Mouse (Mus musculus): ENCODE data around the gene Sept9. TPM values are rescaled to one million over a fixed set of nuclear protein-coding genes. Genes with fewer than 3 reads are reported as not detected.

Sept9 gene
- polyA plus RNA-seq, 2 experiments from 2014 or later: 265 to 345 TPM

- ATAC-seq: no peak
These were observed 190.5 kb downstream of the Sept9 start for GRCm38 (mm10) chr11:117390001-117390402.

- no peak for ATAC-seq
These were observed 191.5 kb downstream of the Sept9 start for GRCm38 (mm10) chr11:117390774-117391534.

DNA sequence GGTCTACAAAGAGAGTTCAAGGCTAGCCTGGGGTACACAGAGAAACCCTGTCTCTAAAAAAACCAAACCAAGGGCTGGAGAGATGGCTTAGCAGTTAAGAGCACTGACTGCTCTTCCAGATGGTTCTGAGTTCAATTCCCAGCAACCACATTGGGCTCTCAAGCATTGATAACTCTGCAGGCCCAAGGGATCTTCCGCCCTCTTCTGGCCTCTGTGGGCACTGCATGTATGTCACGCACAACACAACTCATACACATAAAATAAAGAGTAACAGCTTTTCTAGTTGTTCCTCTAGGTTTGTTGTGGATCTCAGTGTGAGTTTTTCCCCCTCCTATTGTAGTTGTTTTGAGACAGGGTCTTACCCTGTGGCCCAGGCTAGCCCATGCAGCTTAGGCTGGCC lies 192.8 kb downstream of the Sept9 start:
- no peak for ATAC-seq

DNA sequence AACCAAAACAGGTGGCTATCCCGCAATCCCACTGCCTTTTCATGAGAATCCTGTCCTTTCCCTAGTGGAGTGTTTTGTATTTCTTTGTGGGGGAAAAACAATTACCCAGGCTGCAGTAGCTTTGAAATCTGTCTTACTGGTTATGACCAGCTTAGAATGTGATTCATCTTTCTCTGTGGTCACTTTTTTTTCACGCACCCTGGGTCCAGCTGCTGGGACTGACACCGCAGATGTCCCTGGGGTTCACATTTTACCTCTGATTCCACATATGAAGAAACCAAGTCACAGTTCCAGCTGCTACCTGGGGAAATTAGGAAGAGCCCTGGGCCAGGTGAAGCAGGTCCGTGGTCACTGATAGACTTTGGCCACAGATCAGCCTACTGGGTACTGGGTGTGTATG lies 194.3 kb downstream of the Sept9 start:
- ATAC-seq: no peak

GRCm38 (mm10) chr11:117394230-117395137 lies 195.0 kb downstream of the Sept9 start:
- no peak for ATAC-seq

GRCm38 (mm10) chr11:117395228-117395627 lies 195.8 kb downstream of the Sept9 start:
- ATAC-seq: no peak

DNA sequence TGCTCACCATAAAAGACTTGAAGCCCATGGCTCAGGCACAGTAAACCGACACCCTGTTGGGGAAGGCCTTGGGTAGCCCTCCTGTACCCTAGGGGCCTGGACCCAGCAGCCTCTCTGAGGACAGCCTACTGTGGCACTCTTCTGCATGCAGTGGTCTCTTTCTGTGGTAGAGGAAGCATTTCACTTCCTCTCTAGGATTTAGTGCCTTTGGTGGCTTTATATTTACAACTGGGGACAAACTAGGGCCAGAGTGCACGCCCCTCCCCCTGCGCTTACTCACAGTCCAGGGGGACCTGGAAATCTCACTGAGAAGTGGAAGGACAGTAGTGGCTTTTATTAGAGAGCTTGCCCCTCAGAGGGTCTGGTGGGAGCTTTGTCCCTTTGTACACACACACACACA lies 197.5 kb downstream of the Sept9 start:
- ATAC-seq: no peak

DNA sequence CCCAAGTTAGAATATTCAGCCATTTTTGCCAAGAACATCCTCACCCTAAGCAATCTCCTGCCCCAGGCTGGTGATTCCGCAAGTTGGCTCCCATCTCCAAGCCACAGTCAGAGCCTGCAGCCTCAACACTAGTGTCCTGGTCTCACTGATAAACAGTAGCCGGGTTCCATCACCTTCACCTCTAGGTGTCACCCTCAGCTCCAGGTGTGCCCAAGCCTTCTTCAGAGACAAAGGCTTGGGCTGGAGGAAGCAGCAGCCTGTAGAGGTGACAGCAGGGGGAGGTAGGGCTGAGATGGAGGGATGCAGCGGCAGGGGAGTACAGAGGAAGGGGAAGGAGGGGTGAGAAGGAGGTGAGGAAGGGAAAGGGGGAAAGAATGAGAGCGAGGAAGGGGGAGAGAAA lies 198.3 kb downstream of the Sept9 start:
- ATAC-seq: no peak

GRCm38 (mm10) chr11:117398191-117398590 lies 198.7 kb downstream of the Sept9 start:
- ATAC-seq: no peak

DNA sequence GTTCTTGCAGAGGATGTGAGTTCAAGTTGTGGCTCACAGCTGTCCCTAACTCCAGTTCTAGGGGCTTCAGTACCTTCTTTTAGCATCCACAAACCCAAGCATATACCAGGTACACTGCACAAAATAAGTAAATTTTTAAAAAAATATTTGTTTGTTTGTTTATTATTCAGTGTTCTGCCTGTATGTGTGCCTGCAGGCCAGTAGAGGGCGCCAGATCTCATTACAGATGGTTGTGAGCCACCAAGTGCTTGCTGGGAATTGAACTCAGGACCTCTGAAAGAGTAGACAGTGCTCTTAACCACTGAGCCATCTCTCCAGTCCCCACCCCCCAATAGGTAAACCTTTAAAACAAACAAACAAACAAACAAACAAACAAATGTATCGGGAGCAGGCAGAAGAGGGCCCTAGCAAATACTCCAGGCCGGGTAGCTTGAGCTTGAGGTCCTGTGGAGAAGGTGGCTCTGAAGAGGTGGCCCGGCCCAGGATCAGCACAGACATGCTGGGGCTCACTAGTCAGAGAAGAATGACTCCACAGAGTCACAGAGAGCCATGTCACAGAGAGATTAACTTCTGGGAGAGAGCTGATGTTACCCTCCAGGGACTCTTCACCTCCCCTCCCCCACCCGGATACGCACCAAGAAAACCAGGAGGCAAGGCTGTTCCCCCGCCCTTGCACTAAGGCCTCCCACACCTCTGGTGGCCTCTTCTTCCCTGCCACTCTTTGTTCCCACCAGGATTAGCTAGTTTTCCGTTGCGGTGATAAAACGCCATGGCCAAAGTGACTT lies 202.3 kb downstream of the Sept9 start:
- ATAC-seq: no peak

DNA sequence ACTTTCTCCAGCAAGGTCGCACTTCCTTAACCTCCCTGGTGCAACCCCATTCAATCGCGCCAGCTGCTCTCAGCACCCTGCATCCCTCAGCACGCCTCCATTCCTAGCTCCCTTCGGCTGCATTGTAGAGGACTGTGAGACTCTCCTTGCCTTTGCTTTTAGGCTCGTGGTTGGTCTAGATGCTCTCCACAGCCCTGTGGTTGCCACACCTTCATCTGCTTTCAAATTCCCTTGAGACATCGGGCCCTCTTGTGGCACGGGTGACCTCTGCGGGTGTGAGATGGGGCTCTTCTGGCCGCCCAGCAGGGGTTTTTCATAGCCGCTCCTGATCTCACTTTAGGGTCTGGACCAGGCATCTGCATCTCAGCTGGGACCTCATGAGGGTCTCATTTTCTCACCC lies 203.1 kb downstream of the Sept9 start:
- no peak for ATAC-seq

- ATAC-seq: no peak
These were observed 203.6 kb downstream of the Sept9 start for GRCm38 (mm10) chr11:117403073-117403472.

DNA sequence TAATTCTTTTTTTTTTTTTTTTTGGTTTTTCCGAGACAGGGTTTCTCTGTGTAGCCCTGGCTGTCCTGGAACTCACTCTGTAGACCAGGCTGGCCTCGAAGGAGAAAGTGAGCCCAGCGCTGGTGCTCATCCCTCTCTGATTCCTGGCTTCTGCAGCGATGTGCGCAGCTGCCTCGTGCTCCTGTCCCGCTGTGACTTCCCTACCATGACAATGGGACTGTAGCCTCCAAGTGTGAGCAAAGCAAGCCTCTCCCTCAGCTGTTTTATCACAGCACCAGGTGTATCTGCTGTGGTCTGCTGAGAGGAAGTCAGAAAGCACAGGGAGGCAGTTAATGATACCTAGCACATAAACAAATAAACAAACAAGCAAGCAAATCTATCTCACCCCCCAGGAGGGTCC lies 204.3 kb downstream of the Sept9 start:
- ATAC-seq: no peak

- no peak for ATAC-seq
These were observed 207.2 kb downstream of the Sept9 start for GRCm38 (mm10) chr11:117406711-117407110.

GRCm38 (mm10) chr11:117407196-117407595 lies 207.7 kb downstream of the Sept9 start:
- ATAC-seq: no peak

DNA sequence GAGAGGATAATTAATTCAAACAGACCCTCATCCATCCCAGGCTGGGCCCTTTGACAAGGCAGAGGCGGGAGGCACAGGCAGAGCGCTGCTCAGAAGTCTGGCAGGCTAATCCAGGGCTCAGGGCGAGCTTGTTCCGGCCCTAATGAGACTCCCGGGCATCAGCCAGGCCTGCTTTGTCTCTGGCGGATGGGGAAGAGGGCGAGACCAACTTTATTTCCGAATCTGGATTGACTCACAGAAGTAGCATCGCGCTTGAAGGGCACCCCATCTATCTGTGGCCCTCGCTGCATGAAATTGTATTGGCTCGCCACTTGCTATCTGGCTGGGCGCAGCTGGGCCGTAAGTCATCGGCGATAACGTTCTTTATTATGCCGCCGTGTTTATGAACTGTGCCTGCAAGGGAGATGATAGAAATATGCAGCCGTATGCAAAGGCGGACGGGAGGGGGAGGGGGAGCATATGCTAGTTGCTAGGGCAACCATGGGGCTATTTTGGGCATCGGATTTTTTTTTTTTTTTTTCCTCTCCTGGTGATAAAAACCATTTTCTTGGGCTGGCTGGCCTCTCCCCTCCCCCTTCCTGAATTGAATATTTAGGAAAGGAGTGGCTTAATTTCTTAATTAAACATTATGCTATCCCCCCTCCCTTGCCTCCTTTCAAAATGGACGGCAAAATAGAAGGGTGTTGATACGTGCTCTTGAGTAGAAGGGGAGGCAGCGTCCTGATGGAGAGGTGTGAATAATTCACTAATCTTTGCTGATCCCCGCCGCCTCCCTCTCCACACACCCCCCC lies 208.4 kb downstream of the Sept9 start:
- ATAC-seq: no peak

DNA sequence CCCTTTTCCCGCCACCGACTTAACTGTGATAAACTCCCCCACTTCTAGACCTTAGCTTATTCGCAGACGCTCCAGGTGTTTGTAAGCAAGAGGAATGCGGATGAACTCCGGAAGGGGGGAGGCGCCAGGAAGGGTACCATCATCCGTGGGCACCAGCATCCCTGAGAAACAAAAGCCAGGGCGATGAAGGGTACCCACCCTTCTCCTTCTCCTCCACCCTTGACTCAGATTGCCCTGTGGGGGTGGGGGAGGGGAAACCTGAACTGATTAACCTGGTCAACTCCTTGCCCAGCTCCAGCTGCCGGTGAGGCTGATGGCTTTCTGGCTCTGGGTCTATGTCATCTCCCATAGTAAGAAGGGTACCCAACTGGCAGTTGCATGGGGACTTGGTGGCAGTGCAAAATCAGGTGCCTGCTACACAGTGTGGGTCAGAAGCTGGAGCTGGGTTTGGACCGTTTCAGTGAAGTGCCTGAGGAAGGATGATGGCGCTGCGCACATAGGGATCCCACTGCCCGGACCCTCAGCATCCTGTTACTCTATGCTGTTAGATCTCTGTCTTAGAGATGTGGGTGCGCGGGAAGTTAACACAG lies 209.1 kb downstream of the Sept9 start:
- ATAC-seq: no peak

DNA sequence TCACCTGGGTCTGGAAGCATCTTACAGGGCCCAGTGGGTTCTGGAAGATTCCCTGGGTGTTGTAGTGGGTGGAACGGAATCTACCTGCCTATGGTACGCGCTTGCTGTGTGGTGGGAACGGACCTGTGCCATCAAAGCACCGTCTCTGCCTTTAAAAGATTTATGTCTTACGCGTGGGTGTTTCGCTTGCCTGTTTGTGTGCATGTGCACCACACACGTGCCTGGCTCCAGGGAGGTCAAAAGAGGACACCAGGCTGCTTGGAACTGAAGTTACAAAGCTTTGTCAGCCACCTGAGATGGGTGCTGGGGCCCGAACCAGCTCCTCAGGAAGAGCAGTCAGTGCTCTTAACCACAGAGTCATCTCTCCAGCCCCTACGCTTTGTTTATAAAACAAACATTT lies 209.9 kb downstream of the Sept9 start:
- ATAC-seq: no peak

DNA sequence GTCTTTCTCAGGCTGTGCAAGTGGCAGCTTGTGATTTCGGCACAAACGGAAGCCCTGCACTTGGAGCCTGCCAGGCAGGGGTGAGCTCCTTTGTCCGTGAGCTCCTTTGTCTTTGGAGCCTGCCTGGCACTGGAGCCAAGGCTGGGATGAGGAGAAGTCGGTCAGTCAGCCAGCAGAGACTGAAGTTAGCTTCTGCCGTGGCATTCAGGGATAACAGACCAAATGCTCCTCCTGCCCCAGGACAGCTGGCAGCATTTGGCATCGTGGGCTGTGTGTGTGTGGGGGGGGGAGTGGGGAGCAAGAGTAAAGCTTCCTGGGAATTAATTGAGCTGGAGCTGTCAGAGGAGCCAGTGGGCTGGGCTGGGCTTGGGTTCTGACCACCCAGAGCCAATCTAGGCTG lies 210.6 kb downstream of the Sept9 start:
- no peak for ATAC-seq

GRCm38 (mm10) chr11:117411663-117412062 lies 212.2 kb downstream of the Sept9 start:
- ATAC-seq: no peak
